In genomic region chr2:73213871-73214659, GRCm38 (mm10) we compare ENCODE assay signal across 8 mouse cellular contexts. TPM values are rescaled to one million over a fixed set of nuclear protein-coding genes. Genes with fewer than 3 reads are reported as not detected.
A peak's percentile ranks its signal among the peaks of the same experiment; 100 is the strongest.
DNase-seq lines count a peak whose midpoint lies in the region; ATAC-seq and TF ChIP-seq lines count a peak whose summit lies in the region.

No protein-coding gene starts in this region.

- peak overlapping the region; percentile 57 for H3K27ac ChIP-seq in heart, embryonic 11.5 days (ENCODE audit: low read depth, low read length)
- peak overlapping the region; percentile 65; the same call in 1 of the 2 replicates for H3K27ac ChIP-seq in kidney, embryonic 16.5 days (ENCODE audit: low read length)
- peak overlapping the region; percentile 58 for H3K27ac ChIP-seq in liver, adult 2 months (replicated peaks; ENCODE audit: insufficient read depth, low read depth, low read length)

- H3K4me2 ChIP-seq in heart, embryonic 11.5 days: peak overlapping the region; percentile 95
- H3K4me2 ChIP-seq in kidney, embryonic 16.5 days (replicated peaks; ENCODE audit: low read depth, low read length): peak overlapping the region; percentile 74
- peak overlapping the region; percentile 100 for H3K4me2 ChIP-seq in myocyte (ENCODE audit: low read depth)

- peaks cover 31% of the 10 kb centered on the region for H3K79me3 ChIP-seq in C2C12 (ENCODE audit: low read depth)

- peak; percentile 98 for ATAC-seq in heart, embryonic 11.5 days (replicated peaks; ENCODE audit: insufficient number of reproducible peaks, low FRiP score, low TSS enrichment)
- ATAC-seq in kidney, embryonic 16.5 days (ENCODE audit: low FRiP score, low TSS enrichment): peak; percentile 98

- H3ac ChIP-seq in C2C12 (ENCODE audit: control insufficient read depth, insufficient read length, low read depth) (peak overlapping the region; percentile 94), myocyte (ENCODE audit: control insufficient read depth, insufficient read length) (peak overlapping the region; percentile 39)

- peak; percentile 61; the same call in 1 of the 2 replicates for TF ChIP-seq POLR2A in brain, embryonic 14.5 days (IDR thresholded peaks at IDR 0.05; ENCODE audit: borderline replicate concordance, extremely low read depth, insufficient read depth, insufficient read length, poor library complexity, severe bottlenecking)
- 0 out of 2 replicates have a peak, but pooled peaks have one; percentile 9 for TF ChIP-seq POLR2A in liver, adult 2 months (IDR thresholded peaks at IDR 0.05; ENCODE audit: extremely low read depth, insufficient read depth, low read length)
- TF ChIP-seq POLR2A in myocyte (IDR thresholded peaks at IDR 0.05; ENCODE audit: insufficient read length, low read depth): peak; percentile 68

- WGBS in heart, embryonic 11.5 days (ENCODE audit: insufficient replicate concordance): under 1% methylated on average over 66 of the region's 68 CpGs
- WGBS in kidney, embryonic 16.5 days: under 1% methylated on average over 61 of the region's 68 CpGs
- WGBS in liver, adult 2 months: under 1% methylated on average over 66 of the region's 68 CpGs

- peaks cover 37% of the 10 kb centered on the region for H3K4me1 ChIP-seq in erythroblast, embryonic 14.5 days (ENCODE audit: control insufficient read depth)
- peaks cover 6% of the 10 kb centered on the region; the same call in 1 of the 2 replicates for H3K4me1 ChIP-seq in heart, embryonic 11.5 days (ENCODE audit: control insufficient read depth, insufficient read depth, low read length)
- H3K4me1 ChIP-seq in kidney, embryonic 16.5 days (ENCODE audit: insufficient read depth, low read length): peaks cover 7% of the 10 kb centered on the region
- peaks cover 5% of the 10 kb centered on the region; the same call in 1 of the 2 replicates for H3K4me1 ChIP-seq in liver, adult 2 months (ENCODE audit: control insufficient read depth, insufficient read depth, low read length)

- H3K79me2 ChIP-seq in C2C12 (ENCODE audit: control insufficient read depth, insufficient read depth) (peaks cover 51% of the 10 kb centered on the region), myocyte (ENCODE audit: control insufficient read depth, insufficient read depth) (peaks cover 25% of the 10 kb centered on the region)
- H3K79me2 ChIP-seq in liver, adult 2 months (ENCODE audit: control insufficient read depth, insufficient read depth, low read length): peaks cover 3% of the 10 kb centered on the region; the same call in 1 of the 2 replicates

- DNase-seq in brain, embryonic 14.5 days (ENCODE audit: low read depth): peak; percentile 95
- DNase-seq in liver, adult 2 months (ENCODE audit: extremely low read depth, low read depth, low spot score): peak; percentile 73
- DNase-seq in splenic B cell, adult 2 months (ENCODE audit: low read depth, low spot score): peak; percentile 96

- peak overlapping the region; percentile 79 for H3K4me3 ChIP-seq in C2C12 (ENCODE audit: insufficient read depth, poor library complexity, severe bottlenecking)
- peak overlapping the region; percentile 91 for H3K4me3 ChIP-seq in erythroblast, embryonic 14.5 days (replicated peaks)
- H3K4me3 ChIP-seq in heart, embryonic 11.5 days (ENCODE audit: low read depth, low read length): peak overlapping the region; percentile 83
- peak overlapping the region; percentile 94 for H3K4me3 ChIP-seq in kidney, embryonic 16.5 days (ENCODE audit: low read length)
- peak overlapping the region; percentile 94 for H3K4me3 ChIP-seq in liver, adult 2 months (ENCODE audit: insufficient read depth, low read depth, low read length)
- H3K4me3 ChIP-seq in myocyte: peak overlapping the region; percentile 65

- H3K27me3 ChIP-seq in C2C12 (ENCODE audit: control insufficient read depth, insufficient read depth, insufficient read length) (no peaks in the 10 kb centered on the region), myocyte (ENCODE audit: control insufficient read depth, insufficient read depth, insufficient read length) (no peaks in the 10 kb centered on the region)
- no peaks in the 10 kb centered on the region for H3K27me3 ChIP-seq in erythroblast, embryonic 14.5 days (ENCODE audit: control insufficient read depth)
- no peaks in the 10 kb centered on the region for H3K27me3 ChIP-seq in heart, embryonic 11.5 days (ENCODE audit: control insufficient read depth, insufficient read depth, low read length)
- H3K27me3 ChIP-seq in kidney, embryonic 16.5 days (ENCODE audit: insufficient read depth, low read length): no peaks in the 10 kb centered on the region
- no peaks in the 10 kb centered on the region for H3K27me3 ChIP-seq in liver, adult 2 months (ENCODE audit: control insufficient read depth, insufficient read depth, low read length)
- H3K27me3 ChIP-seq in splenic B cell, adult 2 months (ENCODE audit: control insufficient read depth, insufficient read depth, low read length, poor library complexity, severe bottlenecking): no peaks in the 10 kb centered on the region

- TF ChIP-seq CTCF in C2C12 (IDR thresholded peaks at IDR 0.05; ENCODE audit: control insufficient read depth, insufficient read depth, insufficient read length): no peak
- TF ChIP-seq CTCF in brain, embryonic 14.5 days (IDR thresholded peaks at IDR 0.05; ENCODE audit: borderline replicate concordance, extremely low read depth, insufficient read depth, insufficient read length): no peak
- no peak for TF ChIP-seq CTCF in liver, adult 2 months (IDR thresholded peaks at IDR 0.05; ENCODE audit: low read depth, low read length)

- peak overlapping the region; percentile 88 for H3K9ac ChIP-seq in heart, embryonic 11.5 days (ENCODE audit: low read depth, low read length)
- peak overlapping the region; percentile 88 for H3K9ac ChIP-seq in kidney, embryonic 16.5 days (replicated peaks; ENCODE audit: low read length)
- peak overlapping the region; percentile 77 for H3K9ac ChIP-seq in liver, adult 2 months (ENCODE audit: low read depth, low read length)

- H3K36me3 ChIP-seq in C2C12 (ENCODE audit: control insufficient read depth, insufficient read depth) (peaks cover 36% of the 10 kb centered on the region), myocyte (ENCODE audit: control insufficient read depth, insufficient read depth) (peaks cover 4% of the 10 kb centered on the region)
- peaks cover 28% of the 10 kb centered on the region for H3K36me3 ChIP-seq in erythroblast, embryonic 14.5 days (ENCODE audit: control insufficient read depth)
- no peaks in the 10 kb centered on the region; the same call in 1 of the 2 replicates for H3K36me3 ChIP-seq in heart, embryonic 11.5 days (ENCODE audit: control insufficient read depth, insufficient read depth, low read length)
- H3K36me3 ChIP-seq in kidney, embryonic 16.5 days (ENCODE audit: insufficient read depth, low read length): 0 out of 2 replicates have a peak, but pooled peaks cover 5% of the 10 kb centered on the region
- peaks cover 3% of the 10 kb centered on the region for H3K36me3 ChIP-seq in liver, adult 2 months (ENCODE audit: control insufficient read depth, insufficient read depth, low read length)
- H3K36me3 ChIP-seq in splenic B cell, adult 2 months (ENCODE audit: control insufficient read depth, insufficient read depth, low read length, poor library complexity, severe bottlenecking): peaks cover 3% of the 10 kb centered on the region; the same call in 1 of the 2 replicates

- no peaks in the 10 kb centered on the region; the same call in 1 of the 2 replicates for H3K9me3 ChIP-seq in erythroblast, embryonic 14.5 days (ENCODE audit: control insufficient read depth, low read length)
- no peaks in the 10 kb centered on the region for H3K9me3 ChIP-seq in heart, embryonic 11.5 days (replicated peaks; ENCODE audit: control insufficient read depth, low read length)
- H3K9me3 ChIP-seq in kidney, embryonic 16.5 days (ENCODE audit: low read length): no peaks in the 10 kb centered on the region

TF ChIP-seq in C2C12, 6 proteins besides CTCF, POLR2A, EP300 and RAD21:
- TF ChIP-seq MYOG (IDR thresholded peaks at IDR 0.05; ENCODE audit: control insufficient read depth, extremely low read depth, insufficient read length): no peak
- TF ChIP-seq MAX (IDR thresholded peaks at IDR 0.05): peak; percentile 65
- peak; percentile 12 for TF ChIP-seq USF1 (IDR thresholded peaks at IDR 0.05; ENCODE audit: low read depth)

TF ChIP-seq in myocyte, 11 proteins besides CTCF, POLR2A, EP300 and RAD21:
- TF ChIP-seq POLR2AphosphoS2 (IDR thresholded peaks at IDR 0.05; ENCODE audit: insufficient read length, low read depth) (peak; percentile 57), MYOD1 (IDR thresholded peaks at IDR 0.05; ENCODE audit: control insufficient read depth in 1 of 3, insufficient read length in 2 of 3, low read depth in 2 of 3) (peak in 2 of 3 experiments; percentile 73 to 81), MYOG (IDR thresholded peaks at IDR 0.05; ENCODE audit: control insufficient read depth in 1 of 3, insufficient read depth in 1 of 3, insufficient read length in 2 of 3, low read depth in 2 of 3) (peak; percentile 37 to 73 (median 66)), CEBPB (IDR thresholded peaks at IDR 0.05; ENCODE audit: insufficient read depth, poor library complexity, severe bottlenecking) (no peak), TCF12 (IDR thresholded peaks at IDR 0.05; ENCODE audit: insufficient read depth, poor library complexity, severe bottlenecking) (no peak), E2F4 (IDR thresholded peaks at IDR 0.05; ENCODE audit: insufficient read depth) (no peak)

RNA-seq across cellular contexts. Expression of gene Ola1, which starts 4.7 kb away (rescaled TPM):
- polyA plus RNA-seq in C2C12 (2012; fragmentation: generic; extraction: Trizol) (40.4 TPM), myocyte (2012; fragmentation: generic; extraction: Trizol) (46.0 TPM)
- polyA plus RNA-seq in brain, embryonic 14.5 days (2012; rRNA removed): 36.7 and 43.9 TPM in 2 replicates
- polyA plus RNA-seq in erythroblast, embryonic 14.5 days (2012): 2.8 and 3.4 TPM in 2 replicates
- 70.5 and 78.4 TPM in 2 replicates for polyA plus RNA-seq in heart, embryonic 11.5 days (2014; fragmentation: Nextera tagmentation; extraction: Ambion mirVana)
- 79.4 and 89.1 TPM in 2 replicates for polyA plus RNA-seq in kidney, embryonic 16.5 days (2015; fragmentation: Nextera tagmentation; extraction: Ambion mirVana)
- 23.9 and 32.2 TPM in 2 replicates for total RNA-seq in liver, adult 2 months (2014; rRNA removed)
- 3.9 and 5.5 TPM in 2 replicates for polyA plus RNA-seq in liver, adult 2 months (2012; rRNA removed)

RNA-seq across cellular contexts. Expression of gene Sp9, which starts 57.7 kb away (rescaled TPM):
- polyA plus RNA-seq in C2C12 (2012; fragmentation: generic; extraction: Trizol) (0.02 TPM), myocyte (2012; fragmentation: generic; extraction: Trizol) (0.02 TPM)
- 14.6 and 16.9 TPM in 2 replicates for polyA plus RNA-seq in brain, embryonic 14.5 days (2012; rRNA removed)
- polyA plus RNA-seq in erythroblast, embryonic 14.5 days (2012): not detected in 2 replicates
- 0.04 TPM in 1 of 2 replicates, not detected in the other for polyA plus RNA-seq in heart, embryonic 11.5 days (2014; fragmentation: Nextera tagmentation; extraction: Ambion mirVana)
- polyA plus RNA-seq in kidney, embryonic 16.5 days (2015; fragmentation: Nextera tagmentation; extraction: Ambion mirVana): not detected in 2 replicates
- not detected in 2 replicates for total RNA-seq in liver, adult 2 months (2014; rRNA removed)
- not detected in 2 replicates for polyA plus RNA-seq in liver, adult 2 months (2012; rRNA removed)

Comparison
In these comparisons a context has a peak if more than half of its experiments do, and no peak if none do; other contexts are left out.
1. Peak in every context shown above with its lines: DNase-seq, ATAC-seq, H3K4me3 ChIP-seq and H3K27ac ChIP-seq.
2. POLR2A ChIP-seq: peak in every context shown above with its lines; median percentile 68 in myocyte; 61 in brain, embryonic 14.5 days; 9 in liver, adult 2 months.
3. RNA of gene Sp9, which starts 57.7 kb away (polyA plus RNA-seq): 14.6 to 16.9 TPM in brain, embryonic 14.5 days; 0.04 TPM in heart, embryonic 11.5 days, 0.02 TPM in myocyte (single experiment), 0.02 TPM in C2C12 (single experiment), not detected in erythroblast, embryonic 14.5 days, not detected in kidney, embryonic 16.5 days and not detected in liver, adult 2 months; every median in the first group is over 10 times any median in the second.